8 mouse cellular contexts compared by ENCODE assay signal in genomic region chr9:85842351-85843011, GRCm38 (mm10). TPM values are rescaled to one million over a fixed set of nuclear protein-coding genes. Genes with fewer than 3 reads are reported as not detected.
DNase-seq lines count a peak whose midpoint lies in the region; ATAC-seq and TF ChIP-seq lines count a peak whose summit lies in the region.

Gene Tpbg, plus strand, starts transcription at chr9:85842380.

- H3K27ac ChIP-seq in ES-E14 (ENCODE audit: insufficient read depth, low read depth, low read length, poor library complexity, severe bottlenecking): no peak within 1 kb of the TSS
- peak within 1 kb of the TSS; percentile 57 for H3K27ac ChIP-seq in forebrain, embryonic 11.5 days (ENCODE audit: low read depth, low read length)
- peak within 1 kb of the TSS; percentile 77 for H3K27ac ChIP-seq in left cerebral cortex, adult 2 months

- no peaks in the 10 kb centered on the region for H3K9me3 ChIP-seq in ES-E14 (ENCODE audit: control insufficient read depth, insufficient read depth, low read depth, low read length)
- H3K9me3 ChIP-seq in forebrain, embryonic 11.5 days (ENCODE audit: control insufficient read depth, low read length): no peaks in the 10 kb centered on the region

- peaks cover 2% of the 10 kb centered on the region; the same call in 1 of the 2 replicates for H3K27me3 ChIP-seq in forebrain, embryonic 11.5 days (ENCODE audit: control insufficient read depth, insufficient read depth, low read length)

- no peak for TF ChIP-seq CTCF in left cerebral cortex, adult 2 months (IDR thresholded peaks at IDR 0.05)

- peak; percentile 86 for ATAC-seq in forebrain, embryonic 11.5 days (replicated peaks; ENCODE audit: low FRiP score)

- 0% methylated on average over 38 of the region's 39 CpGs for WGBS in forebrain, embryonic 11.5 days

- DNase-seq in ES-E14 (ENCODE audit: low read depth, low spot score): no peak
- peak; percentile 48 for DNase-seq in adrenal gland, postnatal 25 days
- peak; percentile 90 for DNase-seq in forebrain, embryonic 11.5 days (ENCODE audit: low spot score)
- peak; percentile 44 to 48 for DNase-seq in heart, postnatal 14 days
- peak; percentile 37 to 51 for DNase-seq in left cerebral cortex, adult 2 months (ENCODE audit: extremely low spot score in 1 of 2, low spot score in 2 of 2)
- DNase-seq in lung, postnatal 36 days: peak; percentile 20
- DNase-seq in right cerebral cortex, postnatal 4 days: peak; percentile 55
- no peak for DNase-seq in c-Kit-positive CD71-positive TER-119-positive erythroid progenitor cells, embryonic 14.5 days (ENCODE audit: low spot score)

- intact Hi-C loops in heart, postnatal 14 days (cut with DNase I): no loop called here
- intact Hi-C loops in left cerebral cortex, adult 2 months (cut with DNase I): loop anchor here (2.0 kb wide), 1 partner anchor 606 kb away; no protein-coding TSS in a partner anchor

- in situ Hi-C loops in ES-E14 (cut with MboI; ENCODE audit: low sequenced_read_pairs in 2 of 2, unreplicated experiment in 2 of 2): no loop called here

- peak within 1 kb of the TSS; percentile 65 for H3K9ac ChIP-seq in ES-E14 (ENCODE audit: insufficient read depth, low read depth, low read length, poor library complexity, severe bottlenecking)
- peak within 1 kb of the TSS; percentile 82 for H3K9ac ChIP-seq in forebrain, embryonic 11.5 days (ENCODE audit: low read length)

- H3K4me3 ChIP-seq in ES-E14 (ENCODE audit: insufficient read depth in 1 of 2, low read depth in 1 of 2, low read length in 2 of 2, poor library complexity in 1 of 2, severe bottlenecking in 1 of 2): peak within 1 kb of the TSS; percentile 67 to 75
- peak within 1 kb of the TSS; percentile 69 for H3K4me3 ChIP-seq in forebrain, embryonic 11.5 days (ENCODE audit: low read depth, low read length)
- peak within 1 kb of the TSS; percentile 69 for H3K4me3 ChIP-seq in left cerebral cortex, adult 2 months

- H3K36me3 ChIP-seq in ES-E14 (ENCODE audit: control insufficient read depth, insufficient read depth, low read length, poor library complexity, severe bottlenecking): peaks cover 3% of the 10 kb centered on the region; the same call in 1 of the 2 replicates
- H3K36me3 ChIP-seq in forebrain, embryonic 11.5 days (ENCODE audit: control insufficient read depth, insufficient read depth, low read length): no peaks in the 10 kb centered on the region; the same call in 1 of the 2 replicates

- peak within 1 kb of the TSS; percentile 91 for H3K4me2 ChIP-seq in forebrain, embryonic 11.5 days (ENCODE audit: low read depth, low read length, severe bottlenecking)

- peaks cover 0 to 5% of the 10 kb centered on the region in 2 experiments; a peak in 1 of 4 replicates for H3K4me1 ChIP-seq in ES-E14 (ENCODE audit: control insufficient read depth in 2 of 2, insufficient read depth in 2 of 2, low read length in 2 of 2, poor library complexity in 1 of 2)
- peaks cover 4% of the 10 kb centered on the region; the same call in 1 of the 2 replicates for H3K4me1 ChIP-seq in forebrain, embryonic 11.5 days (replicated peaks; ENCODE audit: control insufficient read depth, insufficient read depth, low read length)

TF ChIP-seq in ES-E14, 5 proteins besides CTCF, POLR2A, EP300 and RAD21:
- no peak for TF ChIP-seq MAFK (IDR thresholded peaks at IDR 0.05; ENCODE audit: insufficient read depth, low read depth, low read length)
- no peak for TF ChIP-seq ZC3H11A (IDR thresholded peaks at IDR 0.05; ENCODE audit: borderline replicate concordance, low read depth, low read length)
- TF ChIP-seq ZNF384 (IDR thresholded peaks at IDR 0.05; ENCODE audit: low read depth, low read length): no peak
- no peak for TF ChIP-seq HCFC1 (IDR thresholded peaks at IDR 0.05; ENCODE audit: borderline replicate concordance, insufficient read depth, low read length)
- no peak for TF ChIP-seq CHD2 (IDR thresholded peaks at IDR 0.05; ENCODE audit: low read depth, low read length)
TF ChIP-seq in ES-E14: peak in this region for 0.

RNA-seq across cellular contexts. Expression of gene Tpbg, which starts in this region (rescaled TPM):
- total RNA-seq in ES-E14 (2012; rRNA removed): 15.4 and 24.7 TPM in 2 replicates
- total RNA-seq in adrenal gland, postnatal 25 days (2021): 1.9 and 2.9 TPM in 2 replicates
- 33.8 and 39.5 TPM in 2 replicates for polyA plus RNA-seq in forebrain, embryonic 11.5 days (2014; fragmentation: Nextera tagmentation; extraction: Ambion mirVana)
- 1 to 10 TPM; 2.7 to 4.2 TPM for total RNA-seq in heart, postnatal 14 days (2021)
- total RNA-seq in left cerebral cortex, adult 2 months (2021): 10 to 100 TPM; 18.0 to 24.6 TPM

Comparison
In these comparisons a context has a peak if more than half of its experiments do, and no peak if none do; other contexts are left out.
1. DNase-seq: peak in adrenal gland, postnatal 25 days (single experiment), forebrain, embryonic 11.5 days (single experiment), heart, postnatal 14 days (2 of 2), left cerebral cortex, adult 2 months (2 of 2), lung, postnatal 36 days (single experiment) and right cerebral cortex, postnatal 4 days (single experiment); none in ES-E14 (single experiment) and c-Kit-positive CD71-positive TER-119-positive erythroid progenitor cells, embryonic 14.5 days (single experiment).
2. Peak in every context shown above with its lines, with median percentiles within 50 percentile points of each other: H3K4me3 ChIP-seq.